Mouse (Mus musculus) embryo, embryonic 10.5 days (tissue): ENCODE results near the gene Map4k1.
"Not testable (repeated sequence)": the region's sequence is repeated elsewhere in the genome, so short reads cannot be mapped to it uniquely, and the experiment has no call there.

Source experiments
- DNase-seq: peaks from one replicate; pipeline ENCODE4 v3.0.0-alpha.2; 2015; ENCODE audit warnings: low spot score

Gene Map4k1

DNA sequence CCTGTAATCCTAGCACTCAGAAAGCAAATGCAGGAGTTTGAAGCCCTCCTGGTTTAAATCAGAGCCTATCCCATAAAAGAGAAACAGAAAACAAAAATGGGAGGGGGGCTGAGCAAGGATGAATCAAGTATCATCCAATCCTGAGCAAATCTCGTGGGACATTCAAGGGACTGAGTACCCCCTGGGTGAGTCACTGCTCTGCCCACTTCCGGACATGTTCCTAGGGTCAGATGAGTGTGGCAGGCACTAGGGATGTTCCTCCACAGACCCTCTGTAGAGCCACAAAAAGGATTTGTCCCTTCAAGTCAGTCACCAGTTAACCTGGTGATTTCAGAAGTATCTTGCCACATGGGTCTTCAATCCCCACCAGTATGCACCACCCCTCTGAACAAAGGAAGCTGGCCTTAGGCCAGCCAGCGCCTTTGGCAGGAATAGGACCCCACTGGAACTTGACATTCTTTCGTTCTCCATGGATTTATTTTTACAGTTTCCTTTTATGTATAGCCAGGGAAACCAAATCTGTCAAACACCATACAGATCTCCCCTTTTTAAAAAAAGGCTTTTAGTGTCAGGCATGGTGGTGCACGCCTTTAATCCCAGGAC lies 26.5 kb upstream of the Map4k1 start:
- no peak for DNase-seq

DNA sequence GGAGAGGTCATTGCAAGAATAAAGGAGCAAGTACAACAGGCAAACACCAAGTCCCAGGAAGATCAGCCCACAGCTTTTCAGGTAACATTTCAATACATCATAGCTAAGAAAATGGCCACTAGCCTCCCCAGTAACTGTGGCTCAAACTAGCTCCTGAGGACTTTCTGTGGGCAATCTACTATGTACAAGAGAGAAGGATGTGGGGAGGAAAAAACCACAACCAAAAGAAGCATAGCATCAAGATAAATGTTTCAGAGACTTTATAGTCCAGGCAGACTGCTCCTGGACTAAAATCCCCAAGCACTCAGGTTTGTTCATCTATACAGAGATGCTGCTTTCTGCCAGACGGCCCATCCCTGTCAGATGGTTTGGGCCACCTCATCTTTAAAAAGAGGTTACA lies 25.6 kb upstream of the Map4k1 start:
- DNase-seq: no peak

DNA sequence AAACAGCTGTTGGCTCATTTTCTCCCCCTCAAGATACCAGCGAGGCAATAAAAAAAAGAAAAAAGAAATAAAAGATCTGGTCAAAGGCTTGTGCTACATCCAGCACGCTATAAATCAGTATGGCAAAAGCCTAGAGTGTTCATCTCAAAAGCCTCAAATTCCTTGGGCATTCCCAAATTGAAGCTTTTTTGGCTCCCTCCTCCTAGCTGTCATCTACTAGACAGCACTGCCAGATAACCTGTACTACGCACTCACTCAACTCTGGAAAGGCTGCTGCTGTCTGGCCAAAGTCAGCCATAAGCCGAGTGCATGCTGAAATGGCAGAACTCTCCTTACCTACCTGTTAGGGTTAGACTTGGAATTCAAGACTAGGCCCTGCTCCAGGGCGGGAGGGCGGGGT lies 24.6 kb upstream of the Map4k1 start:
- no peak for DNase-seq

DNA sequence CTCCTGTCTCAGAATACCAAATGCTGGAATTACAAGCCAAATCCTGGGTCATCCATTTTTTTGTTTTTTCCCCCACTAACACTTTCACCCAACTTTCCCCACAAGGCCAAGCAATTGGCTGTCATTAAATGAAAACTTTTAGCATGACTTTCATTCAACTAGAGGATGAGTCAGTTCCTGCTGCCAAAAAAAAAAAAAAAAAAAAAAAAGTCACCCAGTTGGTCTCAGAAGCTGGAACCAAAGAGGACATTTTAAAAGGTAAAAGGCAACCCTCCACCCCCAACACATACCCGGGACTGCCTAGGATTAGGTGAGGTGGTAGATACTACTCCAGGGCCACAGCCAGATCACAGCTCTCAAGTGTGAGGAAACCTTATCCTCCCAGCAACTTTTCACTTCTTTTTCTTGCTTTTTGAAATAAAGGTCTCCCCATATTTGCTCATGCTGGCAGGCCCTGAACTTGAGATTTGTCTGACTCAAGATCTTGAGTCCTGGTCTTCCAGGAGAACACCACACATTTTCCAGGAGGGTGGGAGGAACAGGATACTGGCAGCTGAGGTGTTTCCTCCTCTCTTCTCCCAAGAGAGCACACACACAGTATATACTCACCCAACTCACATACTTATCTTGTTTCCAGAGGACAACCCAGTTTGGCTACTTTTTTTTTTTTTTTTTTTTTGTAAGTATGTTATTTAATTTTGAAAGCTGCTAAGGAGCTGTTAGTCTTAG lies 23.7 kb upstream of the Map4k1 start:
- no peak for DNase-seq

DNA sequence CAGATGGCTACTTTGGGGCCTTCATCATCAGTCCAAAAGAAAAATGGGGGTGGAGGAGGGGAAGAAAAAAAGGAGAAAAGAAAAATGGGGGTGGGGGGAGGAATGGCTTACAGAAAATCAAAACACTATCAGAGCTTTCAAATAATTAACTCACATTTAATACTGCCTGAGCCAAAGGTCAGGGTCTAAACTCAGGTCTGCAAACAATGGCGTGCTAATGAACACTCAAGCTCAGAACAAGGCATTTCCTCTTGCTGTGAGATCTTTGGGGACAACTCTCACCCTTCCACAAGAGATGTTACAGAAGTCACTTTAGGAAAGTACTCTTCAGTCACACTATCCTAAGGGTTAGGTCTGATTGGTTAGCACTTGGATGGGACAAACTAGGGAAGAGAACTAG lies 23.1 kb upstream of the Map4k1 start:
- DNase-seq: no peak

DNA sequence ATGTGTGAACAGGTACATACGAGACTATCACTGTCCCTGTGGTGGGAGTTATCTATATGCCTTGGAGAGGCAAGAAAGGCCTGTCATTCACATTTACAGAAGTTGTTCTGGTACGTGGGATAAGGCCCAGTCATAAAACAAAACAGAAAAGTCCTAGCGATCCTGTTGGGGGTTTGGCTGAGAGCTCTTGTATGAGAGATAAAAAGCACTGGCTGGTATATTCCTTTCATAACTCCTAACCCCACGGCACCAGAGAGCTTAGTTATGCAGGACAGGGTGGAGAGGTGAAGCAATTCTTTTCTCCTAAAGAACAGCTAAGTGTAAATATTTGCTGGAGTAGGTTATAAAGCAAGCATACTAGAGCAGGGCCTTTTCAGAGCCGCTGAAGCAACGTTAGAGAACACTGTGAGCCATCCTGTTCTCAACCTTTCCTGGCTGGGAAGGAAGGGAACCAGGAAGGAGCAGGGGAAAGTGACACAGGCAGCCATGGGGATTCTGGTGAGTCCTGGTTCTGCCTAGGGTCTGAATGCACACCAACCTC lies 22.3 kb upstream of the Map4k1 start:
- no peak for DNase-seq

DNA sequence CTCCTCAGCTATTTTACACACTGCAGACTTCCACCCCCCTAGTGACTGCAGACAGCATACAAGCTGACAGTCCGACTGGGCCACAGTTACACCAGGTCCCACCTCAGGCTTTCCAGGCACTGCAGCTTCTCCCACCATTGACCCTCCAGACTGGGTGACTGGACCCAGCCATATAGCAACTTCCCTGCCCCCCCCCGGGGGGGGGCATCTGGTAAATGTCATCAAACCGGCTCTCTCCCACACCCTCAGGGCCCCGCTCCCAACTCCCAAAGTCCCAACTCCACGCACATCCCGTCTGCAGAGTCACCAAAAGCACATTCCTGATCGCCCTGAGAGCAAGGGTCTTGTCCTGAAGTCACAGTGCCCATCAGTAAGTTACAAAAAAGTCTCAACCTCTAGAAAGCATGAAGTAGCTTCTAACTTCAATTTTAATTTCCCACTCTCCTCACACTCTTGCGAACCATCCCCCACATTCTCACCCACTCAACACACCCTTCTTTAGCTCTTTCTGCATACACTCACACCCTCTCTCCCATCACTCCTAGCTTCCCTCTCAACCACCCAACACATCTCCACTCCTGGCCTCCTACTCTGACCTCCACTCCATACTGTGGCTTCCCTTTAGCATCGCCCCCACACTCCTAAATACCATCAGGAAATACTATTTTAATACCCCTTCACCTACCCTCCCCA lies 21.4 kb upstream of the Map4k1 start:
- DNase-seq: no peak

DNA sequence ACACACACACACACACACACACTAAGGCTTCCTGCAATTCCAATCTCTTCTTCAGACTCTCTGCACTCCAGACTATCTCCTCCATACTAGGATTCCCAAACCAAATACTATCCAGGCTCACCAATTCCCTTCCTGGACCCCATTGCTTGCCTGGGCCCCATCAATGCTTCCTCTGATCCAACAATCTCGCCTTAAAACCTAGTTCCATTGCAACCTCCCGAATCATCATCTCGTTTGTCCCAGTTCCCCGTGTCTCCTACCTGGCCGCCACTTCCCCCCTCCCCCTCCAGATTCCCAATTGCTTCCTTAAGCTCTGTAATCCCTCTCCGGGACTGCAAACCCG lies 20.3 kb upstream of the Map4k1 start:
- DNase-seq: no peak

DNA sequence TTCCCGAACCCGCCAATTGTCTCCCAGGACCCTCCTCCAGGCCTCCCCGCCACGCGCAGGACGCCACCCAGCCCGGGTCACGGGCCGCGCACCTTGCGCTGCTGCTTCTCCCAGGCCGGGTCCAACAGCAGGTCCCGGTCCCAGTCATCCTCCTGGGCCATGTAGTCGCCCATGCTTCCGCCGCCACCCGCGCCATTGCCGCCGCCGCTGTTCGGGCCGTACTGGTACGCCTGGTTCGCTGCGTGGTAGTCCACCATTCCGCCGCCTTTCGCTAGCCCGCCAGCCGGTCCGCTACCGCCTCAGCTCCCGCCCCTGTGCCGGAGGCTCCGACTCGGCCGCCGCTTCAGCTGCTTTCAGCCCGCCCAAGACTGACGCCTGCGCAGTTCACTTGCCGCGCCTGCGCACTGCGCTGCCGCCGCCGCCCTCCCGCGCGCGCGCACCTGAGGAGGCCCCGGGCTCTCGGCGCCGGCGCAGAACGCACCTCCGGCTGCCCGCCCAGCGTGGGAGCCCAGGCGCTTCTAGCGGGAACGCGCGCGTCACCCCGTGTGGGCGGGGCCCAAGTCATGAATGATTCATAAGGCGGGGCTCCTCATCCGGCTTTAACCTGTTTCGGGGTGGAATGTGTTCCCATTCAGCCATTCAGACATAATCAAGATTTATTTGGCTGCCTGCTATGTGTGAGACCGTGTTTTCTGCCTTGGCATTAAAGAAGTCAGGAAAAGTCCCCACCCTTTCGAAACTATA lies 19.8 kb upstream of the Map4k1 start, which contains the start of gene Actn4:
Gene Actn4, minus strand, starts transcription at position 414 of the 744 bp plus-strand sequence.
- DNase-seq: peak; percentile 99

DNA sequence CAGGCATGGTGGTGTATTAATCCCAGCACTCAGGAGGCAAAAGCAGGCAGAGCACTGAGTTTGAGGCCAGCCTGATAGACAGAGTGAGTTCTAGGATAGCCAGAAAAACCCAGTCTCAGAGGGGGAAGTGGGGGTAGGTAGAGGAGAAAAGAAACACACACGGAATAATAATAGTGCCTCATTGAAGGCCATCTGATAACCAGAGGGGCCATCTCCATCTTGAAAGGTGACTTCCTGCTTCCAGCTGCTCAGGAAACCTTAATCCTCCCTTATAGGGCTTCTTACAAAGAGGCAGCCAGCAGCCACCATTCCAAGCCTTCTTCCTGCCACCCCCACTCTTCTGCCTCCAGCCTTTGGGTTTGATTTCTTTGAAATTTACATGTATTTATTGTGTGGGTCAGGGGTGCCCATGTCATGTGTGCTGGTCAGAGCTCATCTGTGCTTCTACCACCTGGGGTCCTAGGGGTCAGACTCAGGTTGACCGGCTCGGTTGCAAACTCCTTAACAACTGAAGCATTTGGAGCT lies 18.4 kb upstream of the Map4k1 start:
- no peak for DNase-seq

DNA sequence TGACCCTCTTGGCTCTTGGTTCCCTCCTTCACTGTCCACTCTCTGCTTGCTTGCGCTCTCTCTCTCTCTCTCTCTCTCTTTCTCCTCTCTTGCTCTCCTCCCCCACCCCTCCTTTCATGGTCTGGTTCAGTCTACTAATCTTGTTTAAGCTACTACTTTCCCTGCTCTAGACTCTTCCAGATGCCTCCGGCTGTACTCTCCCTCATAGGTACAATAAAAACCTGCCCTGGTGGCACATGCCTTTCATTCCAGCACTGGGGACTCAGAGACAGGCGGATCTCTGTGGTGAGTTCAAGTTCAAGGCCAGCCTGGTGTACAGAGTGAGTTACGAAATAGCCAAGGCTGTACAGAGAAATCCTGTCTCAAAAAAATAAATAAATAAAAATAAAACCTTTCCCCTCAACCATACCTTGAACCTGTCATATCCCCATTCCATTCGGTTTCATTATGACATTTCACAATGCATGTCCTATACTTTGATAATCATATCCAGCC lies 16.5 kb upstream of the Map4k1 start:
- no peak for DNase-seq

DNA sequence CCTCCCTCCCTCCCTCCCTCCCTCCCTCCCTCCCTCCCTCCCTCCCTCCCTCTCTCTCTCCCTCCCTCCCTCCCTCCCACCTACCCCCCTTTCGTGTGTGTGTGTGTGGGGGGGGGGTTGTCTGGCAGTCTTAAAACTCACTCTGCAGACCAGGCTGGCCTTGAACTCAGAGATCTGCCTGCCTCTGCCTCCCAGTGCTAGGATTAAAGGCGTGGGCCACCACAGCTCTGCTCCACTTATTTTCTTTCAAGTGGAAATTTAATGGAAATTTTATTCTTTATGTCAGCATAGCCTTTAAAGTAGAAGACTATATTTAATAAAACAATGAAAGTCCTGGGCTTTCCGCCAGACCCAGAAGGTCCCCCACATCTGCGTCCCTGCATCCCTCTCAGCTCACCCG lies 15.7 kb upstream of the Map4k1 start:
- no peak for DNase-seq

DNA sequence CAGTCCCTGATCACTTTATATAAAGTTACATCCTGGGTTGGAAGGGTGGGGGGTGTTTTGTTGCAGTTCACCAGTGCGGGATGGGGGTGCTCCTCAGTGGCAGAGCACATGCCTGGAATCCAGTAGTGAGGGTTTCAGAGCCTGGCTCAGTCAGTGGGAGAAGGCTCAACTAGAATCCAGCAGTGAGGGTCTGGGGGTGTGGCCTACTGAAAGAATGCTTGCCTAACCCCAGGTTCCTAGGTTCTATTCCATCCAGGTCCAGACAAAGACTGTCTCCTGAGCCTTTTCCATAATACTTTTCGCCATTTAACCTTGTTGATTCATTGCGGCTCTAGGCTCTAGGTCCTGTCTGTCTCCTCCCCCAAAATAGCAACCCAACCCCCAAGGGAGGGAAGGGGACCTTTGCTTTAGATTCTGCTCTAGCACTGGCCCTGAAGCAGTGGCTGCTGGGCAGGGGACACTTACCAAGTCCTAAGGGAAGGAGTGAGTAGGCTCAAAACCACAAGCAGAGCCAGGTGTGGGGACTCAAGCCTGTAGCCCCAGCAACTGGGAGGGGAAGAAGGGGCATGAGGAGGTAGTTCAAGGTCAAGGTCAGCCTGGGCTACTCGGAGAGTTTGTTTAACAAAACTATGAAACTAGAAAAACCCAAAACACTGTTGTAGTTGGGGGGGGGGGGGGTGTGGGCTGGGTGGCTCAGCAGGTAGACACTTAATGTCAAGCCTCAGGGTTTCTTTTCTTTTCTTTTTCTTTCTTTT lies 14.9 kb upstream of the Map4k1 start:
- no peak for DNase-seq

DNA sequence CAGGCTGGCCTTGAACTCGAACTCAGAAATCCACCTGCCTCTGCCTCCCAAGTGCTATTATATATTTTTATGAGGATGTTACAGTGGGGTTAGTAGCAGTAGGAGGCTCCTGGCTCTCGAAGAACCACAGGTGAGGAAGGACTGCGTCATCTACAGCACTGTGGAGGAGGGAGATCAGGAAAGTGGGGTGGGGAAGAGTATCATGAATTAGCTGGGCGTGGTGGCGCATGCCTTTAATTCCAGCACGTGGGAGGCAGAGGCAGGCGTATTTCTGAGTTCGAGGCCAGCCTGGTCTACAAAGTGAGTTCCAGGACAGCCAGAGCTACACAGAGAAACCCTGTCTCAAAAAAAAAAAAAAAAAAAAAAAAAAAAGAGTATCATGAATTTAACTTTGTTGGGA lies 13.7 kb upstream of the Map4k1 start:
- not testable (repeated sequence) for DNase-seq

DNA sequence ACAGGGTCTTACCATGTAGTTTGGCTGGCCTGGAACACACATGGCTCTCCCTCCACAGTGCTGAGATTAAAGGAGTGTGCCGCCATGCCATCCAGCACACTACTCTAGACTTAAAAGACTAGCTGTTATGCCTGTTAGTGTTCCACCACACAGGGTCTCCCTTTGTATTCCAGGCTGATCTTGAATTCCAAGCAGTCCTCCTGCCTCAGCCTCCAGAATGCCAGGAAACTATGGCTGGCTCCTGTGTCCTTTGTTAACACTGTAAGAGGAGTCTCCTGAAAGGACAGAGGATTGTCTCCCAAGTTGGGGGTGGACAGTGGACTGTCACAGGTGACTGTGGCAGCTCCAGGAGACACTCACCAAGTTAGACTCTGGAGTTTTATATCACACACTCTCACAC lies 12.6 kb upstream of the Map4k1 start:
- no peak for DNase-seq

DNA sequence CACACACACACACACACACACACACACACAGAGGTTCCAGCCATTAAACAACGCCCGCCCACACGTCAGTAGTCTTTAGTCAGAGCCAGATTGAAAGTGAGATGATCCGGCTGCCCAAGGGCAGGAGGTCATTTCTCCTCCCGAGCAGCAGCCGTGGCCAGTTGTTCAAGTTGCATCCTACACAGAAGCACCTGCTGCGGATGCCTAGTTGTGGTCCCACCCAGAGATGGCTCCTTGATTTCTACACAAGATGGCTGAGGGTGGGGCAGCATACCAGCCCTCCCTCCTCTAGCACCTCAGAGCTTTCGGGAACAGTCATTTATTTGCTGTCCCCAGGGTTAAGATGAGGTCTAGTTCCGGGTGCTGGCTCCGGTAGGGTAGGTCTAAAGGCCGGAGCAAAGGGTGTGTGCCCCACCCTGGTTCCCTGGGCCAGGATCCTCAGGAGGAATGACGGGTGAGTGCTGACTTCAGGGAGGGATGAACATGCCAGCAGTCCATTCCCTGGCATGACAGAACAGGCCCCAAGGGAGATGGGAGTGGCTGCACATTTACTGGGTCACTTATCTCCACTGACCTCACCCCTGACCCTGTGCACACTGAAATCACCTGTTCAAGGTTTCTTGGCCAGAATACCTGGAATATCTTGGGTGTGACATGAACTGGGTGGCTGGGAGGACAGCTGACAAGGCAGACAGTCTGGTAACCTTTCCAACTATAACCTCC lies 12.0 kb upstream of the Map4k1 start:
- no peak for DNase-seq

DNA sequence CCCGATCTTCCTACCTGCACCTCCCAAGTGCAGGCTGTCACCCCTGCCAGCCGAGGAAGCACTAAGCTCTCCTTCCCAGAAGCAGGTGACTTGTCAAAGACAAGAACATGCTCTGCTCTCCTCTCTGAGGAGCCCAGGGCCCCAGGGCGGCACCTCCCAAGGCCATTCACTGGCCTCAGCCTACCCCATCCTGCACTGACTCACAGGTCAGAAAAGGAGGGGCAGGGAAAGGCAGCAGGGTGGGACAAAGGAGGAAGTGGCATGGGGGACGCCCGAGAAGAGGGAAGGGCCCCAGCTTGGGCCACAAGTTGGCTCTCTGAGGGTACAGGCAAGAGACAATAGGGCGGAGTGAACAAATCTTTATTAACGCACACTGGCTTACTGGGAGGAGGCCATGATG lies 10.8 kb upstream of the Map4k1 start:
- DNase-seq: no peak

DNA sequence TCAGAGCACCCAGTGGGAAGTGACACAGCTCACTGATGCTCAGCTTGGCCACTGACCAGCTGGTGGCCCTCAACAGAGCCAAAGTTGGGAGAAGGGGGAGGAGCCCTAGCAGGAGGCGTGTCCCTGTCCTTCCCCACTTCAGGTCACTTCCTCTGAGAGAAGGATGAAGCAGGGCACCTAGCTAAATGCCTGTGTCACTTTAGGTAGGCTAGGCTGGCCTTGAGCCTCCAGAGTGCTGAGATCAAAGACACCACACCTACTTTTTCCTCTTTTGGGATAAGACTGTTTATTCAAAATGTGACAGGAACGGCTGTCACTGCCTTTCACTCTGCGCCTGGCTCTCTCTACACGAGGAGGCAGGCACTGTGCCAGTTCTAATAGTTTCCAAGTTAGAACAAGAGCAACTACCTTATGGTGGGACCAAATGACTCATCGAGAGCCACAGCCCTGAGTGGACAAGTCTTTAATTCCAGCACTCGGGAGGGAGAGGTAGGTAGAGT lies 10.0 kb upstream of the Map4k1 start:
- no peak for DNase-seq

DNA sequence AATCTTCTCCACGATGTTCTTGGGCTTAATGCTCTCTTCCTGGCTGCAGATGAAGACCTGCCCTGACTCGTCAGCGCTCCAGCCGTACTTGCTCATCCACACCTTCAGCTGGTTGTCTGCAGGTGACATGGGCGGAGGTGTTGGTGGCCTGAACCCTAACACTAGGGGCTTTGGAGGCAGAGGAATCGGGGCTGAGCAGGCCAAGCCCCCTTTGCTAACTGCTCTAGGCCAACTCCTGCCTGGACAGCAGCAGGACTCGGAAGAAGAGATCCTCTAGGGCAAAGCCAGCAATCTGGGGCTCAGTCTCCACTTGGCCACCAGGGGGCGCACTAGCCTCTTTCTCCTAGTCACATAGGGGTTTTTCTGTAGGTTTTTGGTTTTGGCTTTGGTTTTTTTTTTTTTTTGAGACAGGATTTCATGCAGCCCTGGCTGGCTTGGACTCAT lies 9.3 kb upstream of the Map4k1 start:
- DNase-seq: peak; percentile 88

DNA sequence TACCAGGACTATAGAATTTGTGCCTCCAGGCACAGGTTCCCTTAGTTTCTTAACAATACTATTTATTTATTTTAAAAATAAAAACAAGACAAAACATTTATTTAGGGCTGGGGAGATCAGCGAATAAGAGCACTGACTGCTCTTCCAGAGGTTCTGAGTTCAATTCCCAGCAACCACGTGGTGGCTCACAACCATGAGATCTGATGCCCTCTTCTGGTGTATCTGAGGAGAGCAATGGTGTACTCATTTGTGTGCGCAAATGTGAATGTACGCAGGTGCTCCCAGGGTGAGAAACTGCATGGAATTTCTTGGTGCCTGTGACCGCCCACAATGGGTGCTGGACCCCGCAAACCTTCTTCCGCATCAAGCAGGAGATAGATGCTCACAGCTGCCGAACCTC lies 8.8 kb upstream of the Map4k1 start:
- DNase-seq: no peak
